ENCODE assay signal across 22 mouse cellular contexts in the genomic region with DNA sequence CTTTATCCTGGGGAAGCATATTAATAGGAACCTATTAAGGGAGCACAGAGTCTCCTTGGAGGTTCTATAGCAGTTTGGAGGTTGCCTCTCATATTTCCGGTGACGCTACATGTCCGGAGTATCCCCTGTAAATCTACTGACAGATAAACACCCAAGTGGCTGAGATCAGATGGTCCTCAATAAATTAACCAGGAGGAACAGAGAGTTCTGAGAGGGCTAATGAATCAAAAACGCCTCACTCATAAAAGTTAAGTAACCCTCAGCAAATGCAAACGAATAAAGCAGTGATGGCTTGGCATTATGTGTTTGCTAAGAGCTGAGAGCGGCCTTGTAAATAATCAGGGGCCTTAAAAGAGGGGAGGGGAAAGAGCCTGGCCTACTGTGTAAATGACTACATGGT.
DNase-seq lines count a peak whose midpoint lies in the region; ATAC-seq lines count a peak whose summit lies in the region.
"Had no signal": no experiment of that assay in that cellular context is flagged by ENCODE, and none has a peak within 500 bp of the region (broad histone marks: within the 10 kb centered on the region; RNA-seq: fewer than 3 reads in every experiment).

No protein-coding gene starts in this region.

- peaks cover 22% of the 10 kb centered on the region for H3K4me1 ChIP-seq in kidney, embryonic 14.5 days (ENCODE audit: control insufficient read depth, insufficient read depth, low read length)
- no peaks in the 10 kb centered on the region for H3K4me1 ChIP-seq in neural tube, embryonic 14.5 days (ENCODE audit: control insufficient read depth, insufficient read depth, low read length)
- H3K4me1 ChIP-seq: embryonic facial prominence, embryonic 12.5 days; embryonic facial prominence, embryonic 15.5 days had no signal

- WGBS in kidney, embryonic 14.5 days = 24% methylated on average over 6 of the region's 6 CpGs
- WGBS in neural tube, embryonic 14.5 days = 43% methylated on average over 6 of the region's 6 CpGs

- H3K36me3 ChIP-seq in kidney, embryonic 14.5 days (ENCODE audit: control insufficient read depth, insufficient read depth, low read length) = no peaks in the 10 kb centered on the region
- peaks cover 4% of the 10 kb centered on the region; the same call in 1 of the 2 replicates for H3K36me3 ChIP-seq in neural tube, embryonic 14.5 days (ENCODE audit: control insufficient read depth, insufficient read depth, low read length)
- H3K36me3 ChIP-seq: hindbrain, embryonic 12.5 days had no signal

- H3K9me3 ChIP-seq in kidney, embryonic 14.5 days (ENCODE audit: control insufficient read depth, low read length) = no peaks in the 10 kb centered on the region
- no peaks in the 10 kb centered on the region for H3K9me3 ChIP-seq in neural tube, embryonic 14.5 days (ENCODE audit: control insufficient read depth, low read length)
- H3K9me3 ChIP-seq: embryonic facial prominence, embryonic 12.5 days; embryonic facial prominence, embryonic 15.5 days; hindbrain, embryonic 12.5 days had no signal

- no peak overlapping the region for H3K4me2 ChIP-seq in kidney, embryonic 14.5 days (replicated peaks; ENCODE audit: low read depth, low read length)
- no peak overlapping the region for H3K4me2 ChIP-seq in neural tube, embryonic 14.5 days (ENCODE audit: low read depth, low read length)
- H3K4me2 ChIP-seq: embryonic facial prominence, embryonic 12.5 days; embryonic facial prominence, embryonic 15.5 days; heart, embryonic 11.5 days; hindbrain, embryonic 12.5 days had no signal

- no peaks in the 10 kb centered on the region for H3K27me3 ChIP-seq in kidney, embryonic 14.5 days (ENCODE audit: control insufficient read depth, insufficient read depth, low read length)
- H3K27me3 ChIP-seq in neural tube, embryonic 14.5 days (ENCODE audit: control insufficient read depth, insufficient read depth, low read length) = no peaks in the 10 kb centered on the region
- H3K27me3 ChIP-seq: embryonic facial prominence, embryonic 12.5 days; embryonic facial prominence, embryonic 15.5 days; hindbrain, embryonic 12.5 days had no signal

- no peak overlapping the region for H3K4me3 ChIP-seq in kidney, embryonic 14.5 days (ENCODE audit: low read length)
- no peak overlapping the region for H3K4me3 ChIP-seq in neural tube, embryonic 14.5 days (ENCODE audit: low read depth, low read length)
- H3K4me3 ChIP-seq: embryonic facial prominence, embryonic 12.5 days; embryonic facial prominence, embryonic 15.5 days; gastrocnemius, adult 2 months; hindbrain, embryonic 12.5 days had no signal

- peak; percentile 59; the same call in 1 of the 2 replicates for ATAC-seq in kidney, embryonic 14.5 days (ENCODE audit: low FRiP score, low TSS enrichment)
- peak; percentile 19; the same call in 1 of the 2 replicates for ATAC-seq in neural tube, embryonic 14.5 days (ENCODE audit: low read depth)
- ATAC-seq: CD4-positive, CD25-positive, alpha-beta regulatory T cell, adult 4 months; forebrain, embryonic 14.5 days; forebrain, postnatal 0 days had no signal

- H3K9ac ChIP-seq in kidney, embryonic 14.5 days (ENCODE audit: low read depth, low read length) = no peak overlapping the region
- H3K9ac ChIP-seq in neural tube, embryonic 14.5 days (replicated peaks; ENCODE audit: low read depth, low read length) = no peak overlapping the region
- H3K9ac ChIP-seq: embryonic facial prominence, embryonic 12.5 days; embryonic facial prominence, embryonic 15.5 days; forebrain, postnatal 0 days; hindbrain, embryonic 12.5 days had no signal

- H3K27ac ChIP-seq in kidney, embryonic 14.5 days (ENCODE audit: low read depth, low read length) = no peak overlapping the region
- no peak overlapping the region for H3K27ac ChIP-seq in neural tube, embryonic 14.5 days (ENCODE audit: low read depth, low read length)
- H3K27ac ChIP-seq: embryonic facial prominence, embryonic 12.5 days; embryonic facial prominence, embryonic 15.5 days; gastrocnemius, adult 2 months; hindbrain, embryonic 12.5 days had no signal

- DNase-seq in kidney, postnatal 4 days = no peak
- no peak for DNase-seq in neural tube, embryonic 10.5 days (ENCODE audit: extremely low spot score, low spot score)
- DNase-seq in kidney, postnatal 14 days = peak; percentile 50
- no peak for DNase-seq in spleen, adult 18-20 months
- DNase-seq: adrenal gland, adult 2 months; adrenal gland, postnatal 14 days; cerebellum, adult 11 months; cerebellum, adult 2 months; cerebellum, adult 9-11 months; cerebellum, postnatal 25 days; forebrain, postnatal 0 days; gastrocnemius, adult 2 months; gastrocnemius, postnatal 14 days; heart, adult 11 months had no signal
